Mouse (Mus musculus): ENCODE data around the gene 6820408C15Rik.
A peak's percentile ranks its signal among the peaks of the same experiment; 100 is the strongest.
"Not testable (repeated sequence)": the region's sequence is repeated elsewhere in the genome, so short reads cannot be mapped to it uniquely, and the experiment has no call there.

The 6820408C15Rik gene

DNA sequence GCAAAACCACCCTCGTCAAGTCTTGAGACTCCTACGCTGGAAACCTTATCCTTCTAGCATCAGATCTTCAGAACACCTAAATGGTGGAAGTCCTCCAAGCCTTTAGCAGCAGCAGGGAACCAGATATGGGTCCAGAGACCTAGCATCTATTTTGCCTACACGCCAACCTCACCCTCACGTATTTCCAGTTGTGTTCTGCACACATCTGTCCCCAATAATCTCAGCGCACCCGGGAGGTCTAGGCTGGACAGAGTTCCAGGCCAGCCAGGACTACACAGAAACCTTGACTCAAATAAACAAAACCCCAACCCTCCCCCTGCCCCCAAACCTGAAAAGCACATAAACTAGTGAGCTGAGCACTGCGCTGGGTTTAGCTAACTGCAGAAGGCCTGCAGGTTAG, 3.9 kb upstream of the 6820408C15Rik start:
- no peak for DNase-seq (ENCODE audit: low spot score)

DNA sequence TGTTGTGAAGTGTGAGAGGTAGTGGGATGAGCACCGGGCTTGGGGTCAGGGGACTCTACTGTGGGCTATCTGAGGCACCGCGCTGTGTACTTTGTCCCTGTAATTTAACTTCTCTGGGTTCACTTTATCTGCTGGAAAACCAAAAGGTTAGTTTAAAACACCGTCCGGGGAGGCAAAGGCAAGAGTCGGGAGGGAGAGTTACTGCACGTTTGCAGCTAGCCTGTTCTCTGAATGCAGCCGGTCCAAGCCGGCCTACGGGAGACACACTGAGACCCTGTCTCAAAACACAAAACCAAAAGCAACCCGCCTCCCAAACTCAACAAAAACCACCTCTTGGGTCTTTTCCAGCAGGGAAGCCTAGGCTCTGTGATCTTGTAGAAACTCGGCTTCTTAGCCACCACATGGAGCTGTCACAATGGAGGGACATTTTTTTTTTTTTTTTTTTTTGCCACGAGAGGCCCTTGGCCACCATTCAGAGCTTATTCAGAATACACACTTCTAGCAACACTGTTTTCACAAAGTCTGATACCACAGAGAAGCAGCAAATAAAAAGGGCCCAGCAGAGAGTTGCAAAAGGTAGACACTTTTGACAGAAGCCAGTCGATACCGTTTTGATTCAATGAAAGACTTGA, 2.7 kb upstream of the 6820408C15Rik start:
- no peak for DNase-seq (ENCODE audit: low spot score)

- DNase-seq (ENCODE audit: low spot score) = no peak
Measured at GRCm38 (mm10) chr2:152413158-152413764, 2.1 kb upstream of the 6820408C15Rik start.

DNA sequence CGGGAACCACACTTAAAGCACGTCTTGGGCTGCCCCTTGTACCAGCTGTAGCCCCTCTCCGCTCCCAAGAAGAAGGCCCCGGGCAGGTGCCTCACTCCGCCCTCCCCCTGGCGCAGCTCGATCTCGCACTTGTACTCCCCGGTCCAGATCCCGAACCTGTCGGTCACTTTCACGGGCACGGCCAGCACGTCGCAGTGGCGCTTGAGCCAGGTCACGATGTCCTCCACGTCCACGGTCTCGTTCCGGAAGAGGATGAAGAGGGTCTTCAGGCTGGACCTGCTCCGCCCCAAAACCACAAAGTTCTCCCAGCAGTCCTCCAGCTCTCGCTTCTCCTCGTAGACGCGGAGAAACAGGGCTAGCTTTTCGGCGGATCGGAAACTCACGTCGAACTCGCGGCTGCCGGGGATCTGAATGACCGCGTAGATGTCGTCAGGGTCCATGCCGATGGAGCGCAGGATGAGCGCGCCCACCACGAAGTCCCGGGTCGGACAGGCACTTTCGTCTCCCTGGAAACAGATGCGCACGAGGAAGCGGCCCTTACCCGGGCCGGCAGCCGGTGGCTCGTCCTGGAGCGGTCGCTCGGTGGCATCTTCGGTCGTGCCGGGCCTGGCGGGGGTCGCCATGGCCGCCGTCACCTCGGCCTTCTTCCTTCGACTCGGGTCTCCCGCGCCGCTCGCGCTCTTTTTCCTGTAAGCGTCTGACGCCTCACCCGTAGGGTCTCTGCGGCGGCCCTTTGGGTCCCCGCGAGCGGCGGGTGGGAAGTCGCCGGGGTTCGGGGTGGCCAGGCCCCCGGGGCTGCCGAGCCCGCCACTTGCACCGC, 1.4 kb upstream of the 6820408C15Rik start:
- DNase-seq (ENCODE audit: low spot score) = peak; percentile 54

GRCm38 (mm10) chr2:152414591-152415165, 709 bp upstream of the 6820408C15Rik start, which contains the start of gene Zcchc3:
Zcchc3 (minus strand) TSS chr2:152415027.
- peak; percentile 91 for DNase-seq (ENCODE audit: low spot score)

DNA sequence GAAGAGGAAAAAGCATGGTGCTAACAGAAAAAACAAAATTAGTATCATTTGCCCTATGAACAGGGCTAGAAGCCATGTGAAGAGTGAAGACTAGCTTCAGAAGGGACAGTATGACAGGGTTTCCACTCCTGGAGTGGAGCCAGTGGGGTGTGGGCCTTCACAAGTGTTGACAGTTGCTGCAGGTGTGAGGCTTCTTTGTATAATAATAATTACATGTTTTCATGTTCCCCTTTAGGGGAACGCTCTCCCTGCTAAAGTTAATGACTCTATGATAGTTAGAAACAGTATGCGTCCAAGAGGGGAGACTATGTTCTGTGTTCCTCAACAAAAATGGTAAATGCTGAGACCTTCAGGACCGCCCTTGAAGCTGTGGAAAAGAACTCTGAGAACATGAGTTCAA, 399 bp downstream of the 6820408C15Rik start:
- no peak for DNase-seq (ENCODE audit: low spot score)

DNA sequence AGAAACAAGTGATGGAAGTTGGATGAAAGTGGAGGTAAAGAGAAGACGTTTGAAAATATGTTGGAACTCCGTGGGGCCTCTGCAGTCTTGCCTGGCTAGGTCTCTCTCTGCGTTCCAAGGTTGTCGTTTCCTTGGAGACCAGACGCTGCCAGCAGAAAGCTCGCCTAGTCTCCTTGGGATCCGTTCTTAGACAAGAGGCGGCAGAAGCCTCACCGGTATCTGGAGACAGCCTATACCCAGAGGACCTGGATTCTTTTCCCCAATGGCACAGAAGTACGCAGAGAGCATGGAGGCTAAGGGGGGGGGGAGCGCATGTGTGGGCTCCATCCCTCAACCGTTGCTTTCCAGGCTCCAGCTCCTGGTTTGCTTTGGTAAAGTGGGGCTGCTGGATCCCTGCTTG, 12.1 kb downstream of the 6820408C15Rik start:
- DNase-seq (ENCODE audit: low spot score) = no peak

- not testable (repeated sequence) for DNase-seq (ENCODE audit: low spot score)
Measured at GRCm38 (mm10) chr2:152428481-152428880, 13.1 kb downstream of the 6820408C15Rik start.

DNA sequence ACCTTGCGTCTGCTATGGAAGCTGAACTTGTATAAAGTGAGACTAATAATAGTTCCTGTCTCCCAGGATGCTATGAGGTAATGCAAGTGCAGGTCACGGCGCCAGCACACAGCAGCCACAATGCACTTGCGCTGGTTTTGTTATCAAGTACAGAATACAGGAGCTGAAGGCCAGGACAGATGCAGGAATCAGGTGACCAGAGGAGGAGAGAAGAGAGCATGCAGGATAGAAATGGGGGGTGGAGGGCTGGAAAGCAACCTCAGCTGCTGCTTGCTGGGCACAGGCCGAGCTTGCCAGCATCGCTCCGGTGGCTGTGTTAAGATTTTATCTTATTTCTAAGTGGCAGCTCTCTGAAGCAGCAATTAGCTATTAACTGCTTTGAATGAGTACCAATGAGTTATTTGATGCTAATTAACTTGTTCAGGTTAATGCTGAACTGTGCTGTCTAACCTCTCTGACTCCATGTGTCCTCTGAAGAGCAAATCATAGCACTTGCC, 21.1 kb downstream of the 6820408C15Rik start:
- DNase-seq (ENCODE audit: low spot score) = no peak

DNA sequence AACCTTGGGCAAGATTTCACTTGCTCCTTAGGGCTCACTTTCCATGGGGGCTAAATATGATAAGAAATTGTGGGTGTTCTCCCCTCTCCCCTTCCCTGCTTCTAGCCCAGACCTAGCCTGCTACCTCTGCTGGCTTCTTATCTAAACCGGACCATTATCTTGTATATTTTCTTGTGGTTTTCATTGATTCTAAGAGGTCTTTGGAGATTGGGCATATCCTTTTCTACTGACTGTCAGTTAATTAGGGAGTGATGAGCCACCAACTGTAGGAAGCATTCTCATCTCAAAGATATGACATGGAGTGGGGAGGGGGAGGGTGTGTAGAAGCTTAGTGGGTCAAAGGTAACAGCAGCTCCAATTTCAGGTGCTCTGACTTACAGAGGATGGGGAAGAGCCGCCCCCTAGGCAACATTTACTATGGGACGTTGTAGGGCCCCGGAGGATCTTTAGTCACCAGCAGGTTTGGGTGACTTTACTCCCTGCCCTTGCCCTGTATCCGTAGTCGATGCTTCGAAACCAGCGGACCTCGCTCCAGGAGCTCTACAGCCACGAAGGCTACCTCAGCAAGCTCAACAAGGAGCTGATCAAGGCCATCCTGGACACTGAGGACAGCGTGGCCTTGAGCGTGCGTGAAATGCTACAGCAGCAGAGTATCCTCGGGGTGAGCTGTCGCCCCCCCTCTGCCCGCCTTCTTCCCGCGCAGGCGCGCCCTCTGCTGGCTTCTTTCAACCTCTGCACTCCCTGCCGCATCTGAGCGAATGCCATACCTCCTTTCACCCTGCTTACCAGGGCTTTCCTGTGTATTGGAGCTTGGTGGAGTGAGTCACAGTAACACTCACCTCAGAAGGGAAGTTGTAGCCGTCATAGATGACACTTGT, 21.8 kb downstream of the 6820408C15Rik start:
- DNase-seq (ENCODE audit: low spot score) = peak; percentile 90

DNA sequence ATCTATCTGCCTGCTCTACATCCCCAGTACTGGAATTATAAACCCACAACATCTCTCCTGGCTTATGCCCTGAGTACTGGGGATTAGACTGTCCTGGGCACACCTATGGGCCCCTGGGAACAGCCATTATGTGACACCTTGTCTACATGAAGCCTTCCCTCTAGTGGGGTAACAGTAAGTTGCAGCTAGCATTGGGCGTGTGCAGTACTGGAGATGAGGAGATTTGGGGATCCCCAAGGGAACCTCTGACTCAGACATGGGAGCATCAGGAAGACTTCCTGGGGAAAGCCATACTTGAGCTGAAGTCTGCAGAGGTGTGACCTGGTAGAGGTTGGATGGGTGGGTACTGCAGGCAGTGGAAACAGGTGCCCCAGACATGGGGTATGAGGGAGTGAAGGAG, 23.6 kb downstream of the 6820408C15Rik start:
- no peak for DNase-seq (ENCODE audit: low spot score)

DNA sequence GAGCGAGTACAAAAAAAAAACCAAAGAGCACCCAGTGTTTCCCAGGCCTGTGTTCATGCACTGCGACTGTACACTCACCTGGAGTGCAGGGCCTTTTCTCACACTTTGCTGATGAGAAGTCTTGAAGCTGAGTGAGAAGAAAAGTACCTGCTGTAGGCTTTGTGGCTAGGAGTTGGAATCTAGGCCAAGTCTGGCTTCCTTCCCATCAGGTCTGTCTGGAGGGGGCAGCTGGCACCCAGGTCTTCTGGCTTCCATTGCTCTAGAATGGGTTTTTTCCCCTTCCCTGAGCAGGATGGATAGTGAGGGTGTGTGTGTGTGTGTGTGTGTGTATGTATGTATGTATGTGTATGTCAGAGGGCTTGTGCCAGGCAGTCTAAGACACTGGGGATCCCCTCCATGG, 24.4 kb downstream of the 6820408C15Rik start:
- DNase-seq (ENCODE audit: low spot score) = no peak

- no peak for DNase-seq (ENCODE audit: low spot score)
Measured at GRCm38 (mm10) chr2:152442322-152442721, 26.9 kb downstream of the 6820408C15Rik start.

- DNase-seq (ENCODE audit: low spot score) = no peak
Measured at GRCm38 (mm10) chr2:152443281-152443680, 27.9 kb downstream of the 6820408C15Rik start.

GRCm38 (mm10) chr2:152446642-152447041, 31.3 kb downstream of the 6820408C15Rik start:
- no peak for DNase-seq (ENCODE audit: low spot score)

DNA sequence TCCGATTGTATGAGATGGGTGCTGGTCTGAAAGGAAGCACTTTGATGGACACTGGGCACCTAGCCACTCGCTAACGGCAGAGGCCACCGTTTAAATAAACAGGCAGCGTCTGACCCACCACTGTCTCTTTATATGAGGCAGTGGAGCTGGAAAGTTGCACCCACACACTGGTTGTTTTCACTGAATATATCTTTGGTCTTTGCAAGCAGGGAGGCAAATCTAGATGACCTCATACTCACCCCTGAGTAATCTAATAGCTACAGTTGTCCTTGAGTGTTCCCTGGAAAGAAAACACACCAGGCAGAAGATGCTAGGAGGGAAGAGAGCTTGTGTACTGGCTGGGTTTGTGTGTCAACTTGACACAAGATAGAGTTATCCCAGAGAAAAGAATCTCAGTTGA, 32.1 kb downstream of the 6820408C15Rik start:
- DNase-seq (ENCODE audit: low spot score) = peak; percentile 30

- peak; percentile 63 for DNase-seq (ENCODE audit: low spot score)
Measured at GRCm38 (mm10) chr2:152450241-152450640, 34.9 kb downstream of the 6820408C15Rik start.

- DNase-seq (ENCODE audit: low spot score) = no peak
Measured at GRCm38 (mm10) chr2:152452101-152452781, 36.9 kb downstream of the 6820408C15Rik start.

DNA sequence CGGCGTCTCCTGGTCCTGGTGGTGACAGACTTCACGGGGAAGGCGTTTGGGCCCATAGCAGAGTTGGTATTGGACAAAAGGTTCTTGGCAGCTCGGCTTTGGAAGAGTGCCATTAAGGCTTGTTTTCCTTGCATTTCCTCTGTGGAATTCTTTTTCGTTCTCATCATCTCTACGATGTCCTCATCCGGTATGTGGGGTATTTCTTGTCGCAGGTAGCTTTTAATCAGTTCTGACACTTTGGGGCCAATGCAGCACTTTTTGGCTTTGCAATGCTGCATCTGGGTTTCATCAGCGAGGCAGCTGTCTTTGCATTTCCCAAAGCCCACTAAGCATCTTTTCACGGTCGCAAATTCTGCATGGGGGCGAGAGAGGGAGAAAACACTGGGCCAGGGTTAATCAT, 43.9 kb downstream of the 6820408C15Rik start:
- no peak for DNase-seq (ENCODE audit: low spot score)

DNA sequence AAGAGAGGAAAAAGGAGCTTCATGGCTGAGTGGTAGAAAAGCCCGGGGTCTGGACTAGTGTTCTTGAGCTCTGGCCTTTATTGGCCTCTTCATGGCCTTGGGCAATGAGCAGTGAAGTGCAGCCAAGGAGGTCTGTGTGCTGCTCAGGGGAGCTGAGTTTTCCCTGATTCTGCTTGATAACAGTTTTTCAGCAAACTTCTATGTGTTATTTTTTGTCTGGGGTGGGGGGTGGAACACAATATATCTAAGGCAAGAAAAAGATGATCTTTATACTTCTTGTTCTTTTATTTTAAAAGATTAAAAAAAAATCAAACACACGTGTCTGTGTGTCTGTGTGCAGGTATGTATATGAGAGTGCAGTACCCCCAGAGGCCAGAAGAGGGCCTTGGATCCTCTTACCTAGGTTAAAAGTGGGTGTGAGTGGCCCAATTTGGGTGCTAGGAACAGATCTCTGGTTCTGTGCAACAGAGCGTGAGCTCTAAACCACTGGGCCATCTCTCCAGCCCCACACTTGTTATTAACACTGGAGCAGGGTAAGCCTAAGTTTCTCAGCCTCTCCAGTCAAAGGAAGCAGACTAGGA, 49.3 kb downstream of the 6820408C15Rik start, which contains the start of gene Defb23:
Gene Defb23, minus strand, starts transcription at position 51 of the 581 bp plus-strand sequence.
- DNase-seq (ENCODE audit: low spot score) = no peak

Measured in ovary, postnatal 36 days (tissue).